Mouse (Mus musculus) megakaryocyte, embryonic 14.5 days (primary cell): ENCODE data around the gene Fgd6. TPM values are rescaled to one million over a fixed set of nuclear protein-coding genes. Genes with fewer than 3 reads are reported as not detected.

Experiments used
- H3K27me3 ChIP-seq: replicated peaks from 2 replicates; pipeline ENCODE3; 2012; ENCODE audit warnings: inconsistent platforms
- H3K36me3 ChIP-seq: replicated peaks from 2 replicates; pipeline ENCODE3; 2012; ENCODE audit warnings: low read length, inconsistent platforms, mixed read lengths
- H3K4me1 ChIP-seq: 2 replicates; pipeline ENCODE4 v1.6.1; 2012; ENCODE audit warnings: inconsistent platforms
- H3K4me3 ChIP-seq: replicated peaks from 2 replicates; pipeline ENCODE3; 2012; ENCODE audit warnings: moderate library complexity, mild to moderate bottlenecking, inconsistent platforms
- H3K9me3 ChIP-seq: 2 replicates; pipeline ENCODE4 v1.6.1; 2012; ENCODE audit warnings: inconsistent platforms
- FLI1 ChIP-seq: IDR thresholded peaks from 2 replicates; pipeline ENCODE4 v1.6.1; 2012; ENCODE audit warnings: low read length, inconsistent platforms, mixed read lengths
- GATA1 ChIP-seq: IDR thresholded peaks from 3 replicates; pipeline ENCODE4 v1.6.1; 2012; ENCODE audit warnings: mixed read lengths, low read length, inconsistent platforms, borderline replicate concordance
- polyA plus RNA-seq: library from polyadenylated mRNA; stranded (reverse); fragments of >175 nt; gene quantifications from 2 replicates; pipeline ENCODE4 v1.2.3, GENCODE M21; 2012; ENCODE audit warnings: low replicate concordance; ENCODE audit not compliant: insufficient read depth

Fgd6 gene
- polyA plus RNA-seq, 1 experiment = 0.01 TPM

GRCm38 (mm10) chr10:94062357-94062756, 26.6 kb downstream of the Fgd6 start:
- Histone ChIP-seq H3K4me1 (no peaks in the 10 kb centered on the region), H3K4me3 (no peak overlapping the region), H3K27me3 (peaks cover 12% of the 10 kb centered on the region), H3K36me3 (no peaks in the 10 kb centered on the region), H3K9me3 (no peaks in the 10 kb centered on the region)
- TF ChIP-seq GATA1 = no peak
- TF ChIP-seq FLI1 = no peak

GRCm38 (mm10) chr10:94066896-94067295, 31.1 kb downstream of the Fgd6 start:
- H3K9me3 ChIP-seq = no peaks in the 10 kb centered on the region
- no peak overlapping the region for H3K4me3 ChIP-seq
- H3K36me3 ChIP-seq = no peaks in the 10 kb centered on the region
- H3K27me3 ChIP-seq = peaks cover 19% of the 10 kb centered on the region
- TF ChIP-seq GATA1 = no peak
- no peak for TF ChIP-seq FLI1
- no peaks in the 10 kb centered on the region for H3K4me1 ChIP-seq

- Histone ChIP-seq H3K4me1 (no peaks in the 10 kb centered on the region), H3K9me3 (no peaks in the 10 kb centered on the region), H3K27me3 (peaks cover 20% of the 10 kb centered on the region), H3K36me3 (no peaks in the 10 kb centered on the region), H3K4me3 (no peak overlapping the region)
- TF ChIP-seq FLI1 = no peak
- no peak for TF ChIP-seq GATA1
Measured at GRCm38 (mm10) chr10:94068701-94069100, 32.9 kb downstream of the Fgd6 start.

- Histone ChIP-seq H3K27me3 (peaks cover 18% of the 10 kb centered on the region), H3K4me3 (no peak overlapping the region), H3K36me3 (no peaks in the 10 kb centered on the region), H3K4me1 (no peaks in the 10 kb centered on the region), H3K9me3 (no peaks in the 10 kb centered on the region)
- TF ChIP-seq GATA1 (no peak), FLI1 (no peak)
Measured at GRCm38 (mm10) chr10:94071641-94072040, 35.8 kb downstream of the Fgd6 start.

GRCm38 (mm10) chr10:94072261-94072915, 36.6 kb downstream of the Fgd6 start:
- peaks cover 12% of the 10 kb centered on the region for H3K27me3 ChIP-seq
- H3K4me3 ChIP-seq = no peak overlapping the region
- H3K36me3 ChIP-seq = no peaks in the 10 kb centered on the region
- no peaks in the 10 kb centered on the region for H3K4me1 ChIP-seq
- TF ChIP-seq GATA1 (no peak), FLI1 (no peak)
- H3K9me3 ChIP-seq = no peaks in the 10 kb centered on the region

GRCm38 (mm10) chr10:94072916-94073465, 37.2 kb downstream of the Fgd6 start:
- TF ChIP-seq FLI1 (no peak), GATA1 (no peak)
- no peaks in the 10 kb centered on the region for H3K36me3 ChIP-seq
- H3K27me3 ChIP-seq = peaks cover 12% of the 10 kb centered on the region
- no peaks in the 10 kb centered on the region for H3K4me1 ChIP-seq
- H3K9me3 ChIP-seq = no peaks in the 10 kb centered on the region
- H3K4me3 ChIP-seq = no peak overlapping the region

- H3K27me3 ChIP-seq = peaks cover 7% of the 10 kb centered on the region
- no peaks in the 10 kb centered on the region for H3K9me3 ChIP-seq
- no peaks in the 10 kb centered on the region for H3K4me1 ChIP-seq
- no peaks in the 10 kb centered on the region for H3K36me3 ChIP-seq
- H3K4me3 ChIP-seq = no peak overlapping the region
- TF ChIP-seq GATA1 = no peak
- TF ChIP-seq FLI1 = no peak
Measured at GRCm38 (mm10) chr10:94076966-94077825, 41.4 kb downstream of the Fgd6 start.

- no peaks in the 10 kb centered on the region for H3K9me3 ChIP-seq
- no peaks in the 10 kb centered on the region for H3K4me1 ChIP-seq
- H3K4me3 ChIP-seq = no peak overlapping the region
- no peaks in the 10 kb centered on the region for H3K36me3 ChIP-seq
- TF ChIP-seq GATA1 = no peak
- peaks cover 9% of the 10 kb centered on the region for H3K27me3 ChIP-seq
Measured at GRCm38 (mm10) chr10:94080740-94081139, 44.9 kb downstream of the Fgd6 start.

- Histone ChIP-seq H3K9me3 (no peaks in the 10 kb centered on the region), H3K4me1 (no peaks in the 10 kb centered on the region), H3K36me3 (no peaks in the 10 kb centered on the region), H3K27me3 (peaks cover 7% of the 10 kb centered on the region), H3K4me3 (no peak overlapping the region)
- TF ChIP-seq FLI1 (no peak), GATA1 (no peak)
Measured at GRCm38 (mm10) chr10:94082040-94082734, 46.4 kb downstream of the Fgd6 start.
